Mouse (Mus musculus) adrenal gland, postnatal 14 days (tissue): ENCODE measurements around the gene Phyhd1. TPM values are rescaled to one million over a fixed set of nuclear protein-coding genes. Genes with fewer than 3 reads are reported as not detected.

Experiments used
- DNase-seq: peaks from one replicate; pipeline ENCODE4 v3.0.0; 2021; ENCODE audit warnings: mixed read lengths
- total RNA-seq: library from RNA; stranded (reverse); gene quantifications from 2 replicates; pipeline ENCODE4 v1.2.3, GENCODE M21; 2021

Gene Phyhd1
- total RNA-seq, 1 experiment from 2014 or later: 20.4 TPM

DNA sequence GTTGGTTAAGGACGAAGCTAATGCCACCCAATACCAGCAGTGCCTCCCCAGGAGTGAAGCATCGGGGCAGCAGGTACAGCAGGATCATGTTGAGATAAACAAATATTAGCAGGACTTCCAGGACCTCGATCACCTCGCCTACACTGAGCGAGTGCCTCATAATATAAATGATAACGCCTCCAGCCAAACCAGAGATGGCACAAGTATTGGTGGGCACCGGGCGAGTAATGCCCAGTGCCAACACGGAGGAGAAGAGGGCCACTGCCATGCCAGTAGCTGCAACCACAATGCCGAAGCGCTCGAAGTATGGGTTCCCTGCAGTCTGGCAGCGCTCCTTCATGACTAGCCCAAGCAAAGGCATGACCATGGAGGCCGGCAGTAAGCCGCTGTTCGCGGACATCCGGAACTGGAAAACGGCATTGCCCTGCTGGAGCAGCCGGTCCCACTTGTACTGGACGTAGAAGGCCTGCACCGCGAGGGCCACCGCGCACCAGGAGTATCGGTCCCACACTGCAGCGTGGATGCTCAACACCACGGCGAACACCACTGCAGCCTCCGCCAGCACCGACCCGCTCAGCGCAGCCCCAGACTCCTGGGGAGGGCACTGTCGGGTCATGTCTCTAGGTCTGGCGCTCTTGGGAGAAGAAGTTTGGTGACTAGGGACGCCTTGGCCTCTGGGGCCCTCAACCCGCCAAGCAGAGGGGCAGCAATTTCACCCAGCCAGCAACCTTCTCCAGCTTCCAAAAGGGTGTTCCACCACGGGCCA is 19.6 kb downstream of the Phyhd1 start:
- DNase-seq: no peak

DNA sequence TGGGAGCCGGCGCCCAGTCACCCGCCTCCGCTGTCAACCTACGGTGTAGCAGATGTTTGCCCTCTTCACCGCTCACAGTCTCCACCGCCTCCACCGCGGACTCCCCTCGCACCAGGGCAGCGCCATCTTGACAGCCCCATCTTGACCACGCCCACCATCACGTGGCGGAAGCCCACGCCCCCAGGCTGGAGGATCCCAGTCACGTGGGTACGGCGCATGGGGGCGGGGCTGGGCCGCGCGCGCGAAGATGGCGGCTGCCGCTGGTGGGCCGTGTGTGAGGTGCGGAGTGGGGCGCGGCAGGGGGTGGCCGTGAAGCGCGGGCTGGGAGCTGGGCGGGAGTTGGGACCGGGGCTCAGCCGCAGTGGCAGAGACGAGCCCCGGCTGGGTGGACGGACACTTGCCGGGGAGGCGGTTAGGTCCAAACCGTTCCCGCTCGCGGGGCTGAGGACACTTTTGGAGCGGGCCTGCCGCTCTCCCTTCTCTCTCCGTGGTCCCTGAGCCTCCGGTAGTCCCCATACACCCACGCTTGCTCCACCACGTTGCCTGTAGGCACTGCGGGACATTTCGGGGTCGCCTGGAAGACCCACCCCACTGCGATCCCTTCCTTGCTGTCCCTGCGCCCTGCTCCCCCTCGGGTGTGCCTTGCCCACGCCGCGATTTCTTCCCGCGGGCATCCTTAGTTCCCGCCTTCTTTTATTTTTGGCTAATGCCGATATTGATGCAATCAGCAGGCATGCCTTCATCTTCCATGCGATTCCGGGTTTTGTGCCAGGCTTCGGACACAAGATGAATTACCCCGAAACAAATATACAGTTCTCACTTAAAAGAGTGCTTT is 20.4 kb downstream of the Phyhd1 start, which contains the start of the genes Dolk and Nup188:
Gene Dolk (minus strand): TSS at position 143 of the 835 bp plus-strand sequence.
Gene Nup188 (plus strand): TSS at position 206 of the 835 bp plus-strand sequence.
- peak; percentile 99 for DNase-seq

DNA sequence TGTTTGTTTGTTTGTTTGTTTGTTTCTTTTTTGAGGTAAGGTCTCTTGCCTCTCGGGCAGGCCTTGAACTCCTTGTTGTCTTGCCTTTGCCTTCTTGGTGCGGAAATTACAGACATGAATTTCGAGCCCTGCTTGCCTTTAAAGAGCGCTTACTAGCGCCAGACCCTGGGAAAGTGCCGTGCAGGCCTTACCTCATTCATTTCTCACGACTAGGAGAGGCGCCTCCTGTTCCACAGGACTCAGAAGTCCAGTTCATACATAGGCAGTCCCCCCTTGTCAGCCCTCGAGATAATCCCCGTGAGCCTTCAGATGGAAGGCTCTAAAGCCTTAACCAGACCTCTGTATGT is 21.0 kb downstream of the Phyhd1 start:
- peak; percentile 37 for DNase-seq

DNA sequence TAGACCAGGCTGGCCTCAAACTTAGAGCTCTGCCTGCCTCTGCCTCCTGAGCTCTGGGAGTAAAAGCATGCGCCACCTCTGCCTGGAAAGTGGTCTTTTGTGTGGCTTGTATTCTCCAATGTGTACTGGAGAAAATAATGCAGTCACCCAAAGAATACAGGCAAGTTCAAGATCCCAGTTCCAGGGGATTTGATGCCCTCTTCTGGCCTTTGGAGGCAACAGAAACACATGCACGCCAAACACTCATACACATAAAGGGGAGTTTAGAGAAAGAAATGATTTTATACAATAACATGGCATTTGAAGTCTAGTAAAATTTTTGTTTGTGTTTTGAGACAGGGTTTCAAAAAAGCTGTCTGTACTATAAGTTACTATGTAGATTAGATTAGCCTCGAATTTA is 33.5 kb downstream of the Phyhd1 start:
- peak; percentile 21 for DNase-seq

DNA sequence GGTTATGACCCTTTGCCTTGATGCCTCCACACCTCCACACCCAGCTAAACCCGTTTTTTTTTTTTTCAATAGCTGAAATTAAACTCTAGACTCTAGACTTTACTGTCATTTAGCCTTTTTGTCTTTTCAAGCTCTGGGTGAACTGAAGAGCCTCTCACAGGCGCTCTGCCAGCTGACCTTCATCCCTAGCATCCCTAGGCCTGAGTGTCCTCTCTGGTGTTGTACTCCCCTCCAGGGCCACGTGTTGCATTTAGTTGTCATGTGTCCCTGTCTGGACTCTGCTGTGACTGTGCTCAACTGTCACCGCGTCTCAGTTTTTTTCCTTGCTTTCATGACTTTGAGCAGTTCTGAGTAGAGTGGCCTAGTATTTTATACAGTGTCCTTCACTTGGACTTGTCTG is 34.0 kb downstream of the Phyhd1 start:
- peak; percentile 52 for DNase-seq

DNA sequence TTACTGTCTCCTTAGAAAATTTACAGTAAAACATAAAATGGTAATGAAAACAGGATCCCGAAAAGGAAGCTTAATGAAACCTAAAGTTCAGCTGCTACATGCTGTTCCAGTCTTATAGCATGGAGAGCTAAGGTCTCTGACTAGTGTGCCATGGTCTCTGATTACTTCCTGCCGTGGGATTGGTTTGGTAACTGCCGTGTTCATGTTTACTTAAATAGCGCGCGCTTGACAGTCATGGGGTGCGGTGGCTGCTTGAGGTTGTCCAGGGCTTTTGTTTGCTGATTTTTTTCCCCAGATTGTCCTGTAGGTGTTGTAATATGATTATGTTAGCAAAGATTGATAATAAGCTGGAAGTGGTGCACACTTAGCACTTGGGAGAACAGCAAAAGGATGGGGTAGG is 40.1 kb downstream of the Phyhd1 start:
- no peak for DNase-seq

DNA sequence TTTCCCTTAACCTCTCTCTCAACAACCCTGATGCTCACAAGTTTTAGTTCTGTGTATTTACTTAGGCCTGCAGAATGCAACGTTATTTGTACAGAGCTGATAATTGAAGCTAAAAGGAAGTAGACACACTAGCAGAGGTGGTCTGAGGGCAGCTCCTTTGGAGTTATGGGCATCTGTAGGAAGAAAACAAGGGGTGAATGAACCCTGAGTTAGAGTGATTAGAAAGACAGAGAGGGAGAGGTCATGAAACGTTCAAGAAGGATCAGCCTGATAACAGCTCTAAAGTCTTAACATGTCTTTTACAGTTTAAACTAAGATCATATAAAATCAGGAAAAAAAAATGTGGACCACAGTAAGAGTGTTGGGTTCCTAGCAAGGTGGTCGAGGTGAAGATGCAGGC is 43.3 kb downstream of the Phyhd1 start:
- DNase-seq: no peak

DNA sequence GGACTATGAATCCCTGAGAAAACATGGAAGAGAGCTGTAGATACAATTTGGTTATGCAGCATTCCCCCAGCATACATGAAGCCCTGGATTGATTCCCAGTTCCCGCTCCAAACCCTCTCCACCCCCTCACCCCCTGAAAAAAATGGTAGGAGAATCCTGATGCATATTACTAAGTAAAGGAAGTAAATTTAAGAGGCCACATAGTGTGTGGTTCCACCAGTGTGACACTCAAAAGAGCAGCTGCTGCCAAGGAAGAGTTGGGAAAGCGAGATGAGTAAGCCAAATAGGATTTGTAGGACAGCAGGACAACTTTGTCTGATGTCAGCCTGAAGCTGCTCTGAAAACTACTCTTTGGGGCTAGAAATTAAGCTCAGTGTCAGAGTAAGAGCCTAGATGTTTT is 45.5 kb downstream of the Phyhd1 start:
- DNase-seq: peak; percentile 57

DNA sequence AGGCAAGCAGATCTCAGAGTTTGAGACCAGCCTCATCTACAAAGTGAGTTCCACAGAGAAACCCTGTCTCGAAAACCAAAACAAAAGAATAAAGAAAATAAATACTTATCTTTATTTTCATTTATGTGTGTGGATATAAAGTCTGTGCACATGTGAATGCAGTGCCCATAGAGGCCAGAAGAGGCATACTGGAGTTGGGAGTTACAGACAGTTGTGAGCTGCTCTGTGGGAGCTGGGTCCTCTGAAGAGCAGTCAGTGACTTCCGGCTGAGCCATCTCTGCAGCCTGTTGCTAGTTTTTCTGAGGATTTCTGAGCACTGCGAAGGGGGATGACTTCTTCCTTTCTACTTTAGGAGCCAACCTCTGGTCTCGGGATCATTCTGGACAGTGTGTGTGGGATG is 50.1 kb downstream of the Phyhd1 start:
- peak; percentile 22 for DNase-seq

DNA sequence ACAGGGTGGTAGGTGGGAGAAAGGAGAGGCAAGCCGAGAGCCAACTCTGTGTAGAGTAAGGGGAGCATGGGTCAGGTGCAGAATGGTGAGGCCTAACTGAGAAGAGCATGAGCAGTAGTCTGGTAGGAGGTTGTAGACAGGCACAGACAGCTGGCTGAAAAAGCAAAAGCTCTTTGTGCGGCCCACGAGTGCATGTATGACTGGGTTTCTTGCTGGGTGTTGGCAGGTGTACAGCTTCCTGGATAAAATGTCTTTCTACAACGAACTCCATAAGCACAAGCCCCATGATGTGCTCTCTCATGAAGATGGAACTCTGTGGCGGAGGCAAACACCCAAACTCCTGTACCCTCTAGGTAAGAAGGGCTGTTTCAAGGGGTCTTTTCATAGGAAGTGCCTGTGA is 51.0 kb downstream of the Phyhd1 start:
- no peak for DNase-seq

DNA sequence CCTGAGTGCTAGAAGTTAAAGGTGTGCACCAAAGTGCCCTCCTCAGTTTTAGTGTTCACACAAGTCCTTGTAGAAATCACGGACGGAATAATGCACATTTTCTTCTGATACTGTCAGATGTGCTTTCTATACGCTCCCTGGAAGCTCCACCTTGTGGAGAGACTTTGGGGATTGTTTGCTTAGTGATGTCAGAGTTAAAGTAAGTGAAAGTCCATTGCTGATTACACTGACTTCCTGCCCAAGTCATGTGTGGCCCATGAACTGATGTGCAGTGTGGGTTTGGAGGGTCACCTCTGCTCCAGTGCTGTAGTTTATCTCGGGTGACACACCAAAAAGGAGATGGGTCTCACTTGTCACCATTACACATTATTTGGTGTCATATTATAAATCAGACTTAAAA is 53.3 kb downstream of the Phyhd1 start:
- DNase-seq: no peak

DNA sequence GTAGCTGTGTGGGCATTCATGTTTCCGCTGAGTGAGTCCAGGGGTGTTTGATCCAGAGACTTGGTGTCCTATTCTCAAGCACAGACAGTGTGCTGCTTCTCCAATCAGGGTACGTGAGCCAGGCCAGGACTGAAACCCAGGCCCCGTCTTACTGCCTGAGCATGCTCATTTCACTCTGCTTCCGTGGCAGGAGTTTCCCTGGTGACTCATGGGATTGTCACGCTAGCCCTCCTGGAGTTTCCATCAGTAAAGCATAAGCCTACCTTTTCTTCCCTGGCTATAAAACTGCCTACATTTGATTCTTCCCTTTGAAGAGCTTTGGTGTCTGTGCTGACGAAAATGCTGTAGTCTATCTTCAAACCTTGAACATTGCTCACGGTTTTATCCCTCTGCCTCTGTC is 57.1 kb downstream of the Phyhd1 start:
- no peak for DNase-seq

DNA sequence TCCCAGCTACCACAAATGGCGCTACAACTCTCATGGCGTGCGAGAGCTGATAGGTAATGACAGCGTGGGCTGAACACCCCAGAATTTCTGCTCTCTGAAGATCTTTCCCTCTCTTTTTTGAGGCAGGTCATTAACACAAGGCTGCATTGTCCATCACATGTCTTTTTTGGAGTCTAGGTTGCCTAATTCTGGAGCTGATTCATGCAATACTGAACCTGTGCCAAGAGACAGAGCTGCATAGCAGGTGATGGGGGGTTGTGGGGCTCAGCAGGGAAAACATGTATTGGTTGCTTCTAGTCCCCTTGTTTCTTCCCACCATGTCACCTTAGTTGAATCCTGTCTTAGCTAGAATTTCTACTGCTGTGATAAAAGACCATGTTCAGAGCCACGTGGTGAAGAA is 59.3 kb downstream of the Phyhd1 start:
- DNase-seq: no peak

DNA sequence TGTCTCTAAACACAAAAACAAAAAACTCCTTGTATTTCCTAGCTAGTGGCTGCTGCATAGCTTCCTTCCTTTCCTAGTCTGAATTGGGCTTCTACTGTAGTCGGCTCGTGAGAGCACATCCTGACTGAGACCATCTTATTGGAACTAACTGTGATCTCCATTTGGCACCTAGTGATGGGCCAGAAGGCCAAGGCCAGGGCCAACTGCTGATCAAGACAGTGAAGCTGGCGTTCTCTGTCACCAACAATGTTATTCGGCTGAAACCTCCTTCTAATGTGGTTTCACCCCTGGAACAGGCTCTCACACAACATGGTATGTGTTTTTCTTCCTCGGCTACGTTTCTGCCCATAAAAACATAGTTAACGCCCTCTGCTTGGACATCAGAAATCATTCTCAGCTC is 61.3 kb downstream of the Phyhd1 start:
- DNase-seq: no peak

DNA sequence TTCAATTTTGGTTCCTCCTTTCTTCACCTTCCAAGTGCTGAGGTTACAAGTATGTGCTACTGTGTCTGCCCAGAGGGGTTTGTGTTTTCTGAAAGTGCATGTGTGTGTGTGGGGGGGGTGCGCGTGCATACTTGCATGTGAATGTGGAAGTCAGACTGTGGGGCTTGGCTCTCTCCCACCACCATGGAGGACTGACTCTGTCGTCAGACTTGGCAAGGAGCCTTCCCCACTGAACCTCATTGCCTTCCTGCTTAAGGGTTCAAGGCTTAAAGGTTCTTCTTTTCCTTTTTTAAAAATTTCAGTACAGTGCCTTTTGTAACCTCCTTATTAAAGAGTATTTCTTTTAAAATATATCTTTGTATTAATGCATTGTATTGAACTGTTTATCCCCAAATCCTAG is 62.8 kb downstream of the Phyhd1 start:
- DNase-seq: peak; percentile 55

Other genes with a start within 250 kb of the Phyhd1 start
- 18.5 and 20.2 TPM in 2 replicates for gene Wdr34, start 217.3 kb upstream of the Phyhd1 start, total RNA-seq
- 250 and 278 TPM in 2 replicates for gene Set, start 208.8 kb upstream of the Phyhd1 start, total RNA-seq
- 5.7 and 10.9 TPM in 2 replicates for gene Pkn3, start 188.5 kb upstream of the Phyhd1 start, total RNA-seq
- gene Zdhhc12, start 172.6 kb upstream of the Phyhd1 start, total RNA-seq: 13.9 and 18.3 TPM in 2 replicates
- 32.4 and 40.5 TPM in 2 replicates for gene Zer1, start 141.6 kb upstream of the Phyhd1 start, total RNA-seq
- 47.1 and 52.7 TPM in 2 replicates for gene Tbc1d13, start 132.5 kb upstream of the Phyhd1 start, total RNA-seq
- 49.3 and 52.9 TPM in 2 replicates for gene Endog, start 94.7 kb upstream of the Phyhd1 start, total RNA-seq
- 21.8 and 22.2 TPM in 2 replicates for gene Spout1, start 87.7 kb upstream of the Phyhd1 start, total RNA-seq
- 29.1 and 29.3 TPM in 2 replicates for gene Kyat1, start 60.4 kb upstream of the Phyhd1 start, total RNA-seq
- 57.7 and 60.3 TPM in 2 replicates for gene Lrrc8a, start 28.5 kb upstream of the Phyhd1 start, total RNA-seq
- gene Gm28035, start 25.6 kb upstream of the Phyhd1 start, total RNA-seq: 0.63 and 1.7 TPM in 2 replicates
- not detected in 2 replicates for gene Gm28038, start 14.8 kb downstream of the Phyhd1 start, total RNA-seq
- gene Dolk, start 20.1 kb downstream of the Phyhd1 start, total RNA-seq: 46.2 and 48.1 TPM in 2 replicates
- gene Nup188, start 20.2 kb downstream of the Phyhd1 start, total RNA-seq: 38.2 and 40.5 TPM in 2 replicates
- gene Sh3glb2, start 93.1 kb downstream of the Phyhd1 start, total RNA-seq: 73.2 and 80.6 TPM in 2 replicates
- 87.9 and 89.3 TPM in 2 replicates for gene Miga2, start 98.0 kb downstream of the Phyhd1 start, total RNA-seq
- gene Dolpp1, start 126.1 kb downstream of the Phyhd1 start, total RNA-seq: 18.7 and 19.5 TPM in 2 replicates
- gene Crat, start 149.6 kb downstream of the Phyhd1 start, total RNA-seq: 291 and 301 TPM in 2 replicates
- gene Ptpa, start 149.8 kb downstream of the Phyhd1 start, total RNA-seq: 145 and 155 TPM in 2 replicates
- 6.4 and 6.8 TPM in 2 replicates for gene Ier5l, start 208.0 kb downstream of the Phyhd1 start, total RNA-seq